Mouse (Mus musculus): ENCODE measurements around the gene Gm11114.

The Gm11114 gene

DNA sequence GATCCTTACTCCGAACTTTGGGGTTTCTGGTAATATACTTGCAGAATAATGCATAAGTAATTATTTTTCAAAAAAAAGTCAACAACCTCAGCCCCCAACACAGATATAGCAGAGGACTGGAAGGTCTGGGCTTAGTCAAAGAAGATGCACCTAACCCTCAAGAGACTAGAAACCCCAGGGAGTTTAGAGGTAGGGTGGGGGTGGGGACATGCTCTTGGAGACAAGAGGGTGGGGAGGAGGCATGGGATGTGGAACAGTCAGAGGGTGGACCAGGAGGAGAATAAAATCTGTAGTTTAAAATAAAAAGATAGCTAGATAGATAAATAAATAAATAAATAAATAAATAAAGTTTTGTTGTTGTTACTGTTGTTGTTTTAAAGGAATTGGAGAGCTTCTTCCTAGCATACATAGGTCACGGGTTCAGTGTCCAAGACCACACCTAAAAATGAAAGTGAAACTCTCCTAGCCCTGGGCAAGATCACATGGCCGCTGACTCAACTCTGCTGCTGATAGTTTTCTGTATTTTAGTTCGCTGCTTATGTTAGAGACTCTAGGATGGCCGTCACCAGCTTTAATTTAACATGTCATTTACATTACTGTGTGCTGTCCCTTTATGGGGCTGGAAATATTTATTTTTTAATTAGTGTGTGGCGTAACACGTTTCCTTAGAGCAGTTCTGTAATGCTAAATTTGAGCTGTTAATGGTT lies 44.7 kb downstream of the Gm11114 start:
- no peak for DNase-seq (ENCODE audit: low spot score)

All from spleen, adult 12 weeks (tissue).